Mouse (Mus musculus): Measurements from ENCODE around the gene Angptl7.

The Angptl7 gene

GRCm38 (mm10) chr4:148448179-148448852, 51.9 kb downstream of the Angptl7 start, which contains the start of gene Mtor:
TSS of gene Mtor (plus strand) at chr4:148448611.
- peak; percentile 98 for DNase-seq
